Mouse (Mus musculus): ENCODE results near the gene Zcrb1.

Gene Zcrb1

GRCm38 (mm10) chr15:93368558-93368957 is 29.6 kb downstream of the Zcrb1 start:
- no peak for DNase-seq

- no peak for DNase-seq
Measured at GRCm38 (mm10) chr15:93365561-93365960, 32.6 kb downstream of the Zcrb1 start.

GRCm38 (mm10) chr15:93358346-93359095 is 39.6 kb downstream of the Zcrb1 start:
- DNase-seq, result no peak

GRCm38 (mm10) chr15:93340630-93341379 is 57.3 kb downstream of the Zcrb1 start:
- DNase-seq, result no peak

GRCm38 (mm10) chr15:93336925-93337761 is 61.0 kb downstream of the Zcrb1 start, which contains the start of gene Yaf2:
Gene Yaf2 (minus strand): TSS chr15:93336935.
- peak; percentile 90 for DNase-seq

GRCm38 (mm10) chr15:93336658-93336924 is 61.5 kb downstream of the Zcrb1 start:
- DNase-seq, result no peak
